Mouse (Mus musculus) bone marrow macrophage, adult 2 months (primary cell): ENCODE data around the gene Kcnk10. TPM values are rescaled to one million over a fixed set of nuclear protein-coding genes. Genes with fewer than 3 reads are reported as not detected.

Source experiments
- H3K27ac ChIP-seq: 2 replicates; pipeline ENCODE4 v1.5.1; 2012; ENCODE audit warnings: low read depth, low read length; ENCODE audit not compliant: insufficient read depth
- H3K4me1 ChIP-seq: 2 replicates; pipeline ENCODE4 v1.6.1; 2012; ENCODE audit warnings: low read length; ENCODE audit not compliant: control insufficient read depth, insufficient read depth
- H3K4me3 ChIP-seq: 2 replicates; pipeline ENCODE4 v1.5.1; 2012; ENCODE audit warnings: mild to moderate bottlenecking, low read length, moderate library complexity; ENCODE audit not compliant: insufficient read depth
- CTCF ChIP-seq: IDR thresholded peaks from 2 replicates; pipeline ENCODE4 v1.5.1; 2012; ENCODE audit warnings: low read depth, mild to moderate bottlenecking, low read length, moderate library complexity
- POLR2A ChIP-seq: IDR thresholded peaks from 2 replicates; pipeline ENCODE4 v1.6.1; 2012; ENCODE audit warnings: mild to moderate bottlenecking, low read depth, low read length, borderline replicate concordance
- polyA plus RNA-seq: library from polyadenylated mRNA; stranded (reverse); fragments of >200 nt; gene quantifications from 2 replicates; pipeline ENCODE4 v1.2.4, GENCODE M21; 2012; ENCODE audit not compliant: missing spikeins, insufficient read depth, insufficient read length

Kcnk10 gene
- polyA plus RNA-seq, 1 experiment: not detected

DNA sequence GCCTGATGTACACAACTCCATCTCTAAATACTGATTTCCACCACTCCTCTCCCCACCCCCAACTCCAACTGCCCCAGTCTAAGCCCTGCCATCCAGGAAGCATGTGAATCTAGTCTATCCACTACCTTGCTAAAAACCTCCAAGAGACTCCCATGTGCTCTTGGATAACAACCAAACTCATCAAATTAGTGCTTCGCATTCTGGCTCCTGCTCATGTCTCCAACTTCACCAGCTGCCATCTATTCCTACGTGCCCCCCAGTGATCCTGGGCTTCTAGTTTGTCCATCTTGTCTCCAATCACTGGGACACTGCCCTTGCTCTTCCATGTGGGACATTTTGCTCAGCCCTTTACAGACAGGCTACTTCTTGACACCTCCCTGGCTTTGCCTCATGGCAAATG is 32.2 kb downstream of the Kcnk10 start:
- no peak overlapping the region for H3K27ac ChIP-seq
- no peak overlapping the region for H3K4me3 ChIP-seq
- TF ChIP-seq CTCF: no peak
- no peak for TF ChIP-seq POLR2A
- H3K4me1 ChIP-seq: no peaks in the 10 kb centered on the region

DNA sequence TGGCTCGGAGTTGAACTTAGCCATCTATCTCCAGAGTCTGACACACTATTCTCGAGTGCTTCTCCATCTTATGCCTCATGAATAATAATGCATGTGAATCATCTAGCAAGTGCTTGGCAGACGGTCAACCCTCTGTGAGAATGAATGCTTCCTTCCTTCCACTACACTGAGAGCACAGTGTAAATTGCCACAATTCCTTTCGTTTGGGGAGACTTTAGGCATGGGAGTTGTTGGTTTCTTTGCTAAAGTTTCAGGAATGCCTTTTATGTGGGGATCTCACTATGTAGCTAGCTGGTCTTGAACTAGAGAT is 32.9 kb downstream of the Kcnk10 start:
- no peak overlapping the region for H3K4me3 ChIP-seq
- no peaks in the 10 kb centered on the region for H3K4me1 ChIP-seq
- H3K27ac ChIP-seq: no peak overlapping the region
- TF ChIP-seq CTCF (no peak), POLR2A (no peak)

DNA sequence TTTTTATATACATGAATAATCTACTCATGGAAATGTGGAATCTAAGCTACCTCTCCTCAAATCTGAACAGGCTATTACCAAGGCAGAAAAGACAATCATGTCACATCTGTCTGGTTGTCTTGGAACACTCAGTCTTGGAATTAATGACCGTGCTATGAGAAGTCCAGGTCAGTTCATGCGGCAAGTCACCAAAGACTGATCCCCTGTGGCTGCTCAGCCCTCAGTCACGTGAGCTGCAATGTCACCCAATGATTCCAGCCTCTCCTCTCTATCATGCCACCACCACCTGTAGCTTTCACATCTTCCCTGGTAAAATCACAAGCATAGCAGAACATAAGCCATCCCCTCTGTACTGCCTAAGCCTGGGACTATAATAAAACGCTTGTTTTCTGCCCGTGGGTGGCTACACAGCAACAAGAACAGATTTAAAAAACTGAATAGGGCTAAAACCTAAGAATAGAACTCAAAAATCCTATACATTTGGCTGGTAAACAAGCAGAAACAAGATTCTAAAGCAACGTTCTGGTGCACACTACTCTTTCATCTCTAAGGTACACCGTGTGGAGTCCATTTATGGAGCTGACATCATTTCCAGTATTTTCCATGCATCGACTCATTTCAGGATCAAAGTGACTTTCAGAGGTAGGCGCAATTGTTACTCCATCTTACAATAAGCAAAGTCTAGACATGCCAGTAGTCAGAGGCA is 33.4 kb downstream of the Kcnk10 start:
- Histone ChIP-seq H3K27ac (no peak overlapping the region), H3K4me1 (no peaks in the 10 kb centered on the region), H3K4me3 (no peak overlapping the region)
- TF ChIP-seq POLR2A (no peak), CTCF (no peak)

DNA sequence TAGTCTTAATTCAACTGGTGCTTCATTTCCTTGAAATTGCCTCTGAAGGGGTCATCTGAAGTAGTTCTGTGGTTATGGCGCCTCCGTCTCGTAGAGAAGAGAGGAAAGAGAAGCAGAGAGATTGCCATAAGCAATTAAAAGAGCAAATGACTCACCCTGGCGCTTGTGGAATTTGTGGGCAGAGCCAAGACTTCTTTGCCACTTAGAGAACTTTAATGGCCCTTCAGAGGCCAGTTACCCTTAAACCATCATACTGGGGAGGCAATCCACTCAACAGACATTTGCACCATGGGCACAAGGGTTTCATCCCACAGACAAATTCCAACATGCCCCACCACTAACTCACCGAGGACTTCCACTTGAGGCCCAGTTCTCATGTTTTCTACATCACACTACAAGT is 41.4 kb downstream of the Kcnk10 start:
- H3K27ac ChIP-seq: no peak overlapping the region
- H3K4me3 ChIP-seq: no peak overlapping the region
- TF ChIP-seq POLR2A (no peak), CTCF (no peak)
- no peaks in the 10 kb centered on the region for H3K4me1 ChIP-seq

DNA sequence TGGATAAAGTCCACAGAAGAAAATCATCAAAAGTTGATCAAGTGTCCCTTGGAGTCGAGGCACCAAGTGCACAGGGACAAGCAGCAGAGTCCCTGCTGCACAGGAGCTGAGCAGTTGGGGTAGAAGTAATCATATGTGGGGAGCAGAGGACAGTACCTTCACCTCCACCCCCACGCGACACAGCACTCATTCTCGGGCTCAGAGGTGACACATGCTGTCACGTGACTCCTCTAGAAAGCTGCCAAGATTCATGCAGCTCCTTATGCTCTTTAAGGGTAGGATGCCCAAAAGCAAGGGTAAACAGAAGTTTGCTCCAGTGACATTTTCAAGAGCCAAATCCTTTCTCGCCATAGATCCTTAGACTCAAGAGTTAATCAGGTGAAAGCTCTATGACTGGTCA is 42.1 kb downstream of the Kcnk10 start:
- TF ChIP-seq POLR2A (no peak), CTCF (no peak)
- Histone ChIP-seq H3K4me1 (no peaks in the 10 kb centered on the region), H3K27ac (no peak overlapping the region), H3K4me3 (no peak overlapping the region)

DNA sequence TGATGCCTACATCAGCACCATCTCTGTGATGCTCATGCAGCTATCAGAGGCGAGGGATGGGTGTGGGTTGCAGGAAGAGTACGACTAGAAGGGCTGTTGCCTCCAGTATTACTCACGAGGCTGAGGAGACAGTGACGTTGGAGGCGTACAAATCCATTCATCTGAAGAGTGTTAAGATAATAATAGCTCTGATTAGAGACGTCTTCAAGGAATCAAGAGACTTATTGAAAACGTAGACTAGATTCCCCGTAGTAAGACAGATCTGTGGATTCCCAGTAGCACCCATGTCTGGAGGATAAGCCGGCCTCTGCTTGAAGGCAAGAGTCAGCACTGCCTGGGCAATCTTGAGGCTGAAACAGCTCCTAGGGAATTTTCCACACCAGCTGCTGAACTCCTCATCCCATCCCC is 42.6 kb downstream of the Kcnk10 start:
- no peak overlapping the region for H3K4me3 ChIP-seq
- TF ChIP-seq CTCF (no peak), POLR2A (no peak)
- no peak overlapping the region for H3K27ac ChIP-seq
- H3K4me1 ChIP-seq: no peaks in the 10 kb centered on the region

DNA sequence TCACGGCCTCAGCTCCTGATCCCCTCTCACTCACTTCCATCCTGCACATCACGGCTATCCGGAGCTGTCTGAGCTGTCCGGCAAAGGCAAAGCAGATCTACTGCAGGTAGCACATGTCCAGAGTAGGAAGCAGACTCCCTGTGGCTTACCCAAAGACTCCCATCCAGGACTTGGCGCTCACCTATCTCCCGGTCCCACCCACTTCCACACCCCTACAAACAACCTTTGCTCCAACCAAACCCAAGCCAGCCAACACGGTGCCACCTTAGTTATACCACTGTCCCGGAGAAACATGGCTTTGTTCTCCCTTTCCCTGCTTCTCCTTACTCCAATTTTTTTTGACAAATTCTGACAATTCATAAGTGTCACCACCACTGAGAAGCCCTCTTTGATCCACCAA is 49.5 kb downstream of the Kcnk10 start:
- no peak for TF ChIP-seq POLR2A
- TF ChIP-seq CTCF: no peak
- no peak overlapping the region for H3K4me3 ChIP-seq
- no peak overlapping the region for H3K27ac ChIP-seq
- peaks cover 20% of the 10 kb centered on the region for H3K4me1 ChIP-seq

DNA sequence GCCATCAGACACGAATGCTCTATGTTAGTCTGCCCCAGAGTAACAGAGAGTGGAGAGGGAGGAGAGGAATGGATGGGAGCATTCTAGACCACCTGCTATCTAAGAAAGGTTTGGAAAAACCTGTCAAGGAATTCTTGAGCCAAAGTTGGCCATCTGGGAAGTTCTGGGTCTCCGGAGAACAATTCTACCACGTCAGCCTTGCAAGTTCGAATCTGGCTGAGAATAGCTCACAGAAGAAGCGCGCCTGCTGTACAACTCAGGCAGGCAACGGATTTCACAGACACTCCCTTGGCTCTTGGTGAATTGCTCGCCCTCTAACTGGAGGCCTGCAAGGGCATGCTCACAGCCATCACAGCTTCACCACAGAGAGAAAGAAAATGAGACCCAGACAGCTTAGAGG is 52.7 kb downstream of the Kcnk10 start:
- H3K4me1 ChIP-seq: peaks cover 20% of the 10 kb centered on the region
- no peak for TF ChIP-seq POLR2A
- TF ChIP-seq CTCF: no peak
- H3K4me3 ChIP-seq: no peak overlapping the region

DNA sequence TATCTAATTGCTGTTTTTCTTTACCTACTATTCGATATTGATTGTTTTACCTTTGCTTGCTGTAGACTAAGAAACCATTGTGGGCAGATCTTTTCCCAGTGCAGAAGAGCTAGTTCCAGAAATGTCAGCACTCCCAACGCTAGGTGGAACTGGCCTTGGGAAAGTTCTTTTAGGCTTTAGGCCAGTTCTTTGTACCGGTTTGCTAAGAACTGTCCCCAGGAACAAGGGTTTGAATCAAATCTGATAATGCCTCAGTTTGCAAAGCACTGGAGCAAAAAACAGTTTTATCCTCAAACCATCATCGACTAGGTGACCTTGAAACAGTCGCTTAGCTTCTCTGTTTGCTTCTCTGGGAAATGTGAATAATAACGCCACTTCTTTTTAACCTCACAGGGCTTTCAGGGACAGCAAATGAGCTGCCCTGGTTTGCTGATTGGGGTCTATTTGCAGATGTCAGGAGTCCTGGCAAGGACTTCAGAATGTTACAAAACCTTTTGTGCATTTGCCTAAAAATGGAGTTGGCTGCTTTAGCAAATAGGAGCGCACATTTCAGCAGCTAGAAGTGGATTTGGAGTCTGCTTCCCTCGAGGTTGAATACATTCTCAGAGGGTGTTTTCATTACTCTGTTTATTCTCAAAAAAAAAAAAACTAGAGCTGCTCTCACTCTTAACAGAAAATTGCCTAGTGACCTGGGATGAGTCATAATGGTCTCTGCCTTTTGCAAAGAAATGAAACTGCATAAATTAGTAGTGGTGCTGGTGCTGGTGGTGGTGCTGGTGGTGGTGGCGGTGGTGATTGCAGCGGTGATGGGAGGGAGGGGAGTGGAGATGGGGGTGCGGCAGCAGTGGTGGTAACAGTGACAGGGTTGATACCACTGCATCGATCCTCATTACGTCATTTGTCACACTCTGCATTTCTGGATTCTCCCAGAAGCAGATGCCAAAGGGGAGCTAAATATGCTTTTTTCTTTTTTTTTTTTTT is 53.5 kb downstream of the Kcnk10 start:
- Histone ChIP-seq H3K27ac (no peak overlapping the region), H3K4me3 (no peak overlapping the region), H3K4me1 (peaks cover 17% of the 10 kb centered on the region)
- TF ChIP-seq CTCF: no peak

More for the DNA sequence above, 52.7 kb downstream of the Kcnk10 start:
- no peak overlapping the region for H3K27ac ChIP-seq

DNA sequence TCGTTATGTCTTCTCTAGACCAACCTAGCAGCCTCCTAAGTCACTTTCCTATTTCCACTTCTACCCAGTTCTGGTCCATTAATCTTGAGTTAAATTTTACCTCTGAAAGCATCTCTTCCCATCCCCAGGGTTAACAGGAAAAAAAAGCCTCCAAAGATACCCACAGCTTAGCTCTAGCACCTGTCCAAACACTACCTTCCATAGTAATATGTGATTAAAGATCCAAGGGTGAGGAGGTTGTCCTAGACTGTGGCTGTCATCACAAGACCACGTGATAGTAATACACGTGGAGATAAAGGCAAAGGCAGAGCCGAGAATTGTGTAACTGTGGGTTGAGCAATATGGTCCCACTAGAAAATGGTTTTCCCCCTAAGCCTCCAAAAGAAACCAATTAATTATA is 56.8 kb downstream of the Kcnk10 start:
- peaks cover 17% of the 10 kb centered on the region for H3K4me1 ChIP-seq
- no peak overlapping the region for H3K27ac ChIP-seq
- H3K4me3 ChIP-seq: no peak overlapping the region
- TF ChIP-seq POLR2A: no peak
- TF ChIP-seq CTCF: no peak
